Mouse (Mus musculus): ENCODE measurements around the gene Fmo1. TPM values are rescaled to one million over a fixed set of nuclear protein-coding genes. Genes with fewer than 3 reads are reported as not detected.
"Not testable (repeated sequence)": the region's sequence is repeated elsewhere in the genome, so short reads cannot be mapped to it uniquely, and the experiment has no call there.

Fmo1 gene
- polyA plus RNA-seq, 1 experiment: not detected

DNA sequence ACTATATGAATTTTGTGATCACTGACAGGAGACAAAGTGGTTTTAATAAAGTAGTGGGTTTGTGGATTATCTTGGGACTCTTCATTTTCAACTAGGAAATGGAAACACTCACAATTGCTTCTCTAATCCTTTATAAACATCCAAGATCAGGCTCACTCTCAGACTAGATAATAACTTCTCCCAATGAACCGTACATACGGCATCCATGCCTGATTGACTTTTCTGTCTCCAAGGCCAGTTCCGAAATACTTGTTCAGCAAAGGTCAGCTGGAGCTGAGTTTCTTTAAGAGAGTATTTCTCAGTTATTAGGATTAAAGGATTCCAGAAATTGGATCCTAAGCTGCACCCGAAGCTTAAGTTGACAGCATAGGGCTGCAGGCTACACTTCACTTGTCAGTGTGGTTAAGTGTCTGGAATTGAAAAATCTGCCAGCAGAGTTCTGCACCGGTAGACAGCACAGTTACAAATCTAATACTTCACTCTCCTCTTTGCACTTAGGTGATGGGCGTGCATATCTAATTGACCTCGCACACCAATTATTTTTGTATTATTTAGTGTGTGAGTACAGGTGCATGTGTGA is 82.7 kb downstream of the Fmo1 start:
- Histone ChIP-seq H3K4me3 (replicated peaks) (no peak overlapping the region), H3K4me1 (ENCODE audit: control insufficient read depth) (no peaks in the 10 kb centered on the region), H3K9me3 (ENCODE audit: control insufficient read depth, low read length) (no peaks in the 10 kb centered on the region), H3K27me3 (ENCODE audit: control insufficient read depth) (no peaks in the 10 kb centered on the region), H3K36me3 (ENCODE audit: control insufficient read depth) (no peaks in the 10 kb centered on the region)
- no peak for TF ChIP-seq TAL1 (IDR thresholded peaks at IDR 0.05; ENCODE audit: low read length)
- no peak for TF ChIP-seq GATA1 (IDR thresholded peaks at IDR 0.05; ENCODE audit: low read length)

DNA sequence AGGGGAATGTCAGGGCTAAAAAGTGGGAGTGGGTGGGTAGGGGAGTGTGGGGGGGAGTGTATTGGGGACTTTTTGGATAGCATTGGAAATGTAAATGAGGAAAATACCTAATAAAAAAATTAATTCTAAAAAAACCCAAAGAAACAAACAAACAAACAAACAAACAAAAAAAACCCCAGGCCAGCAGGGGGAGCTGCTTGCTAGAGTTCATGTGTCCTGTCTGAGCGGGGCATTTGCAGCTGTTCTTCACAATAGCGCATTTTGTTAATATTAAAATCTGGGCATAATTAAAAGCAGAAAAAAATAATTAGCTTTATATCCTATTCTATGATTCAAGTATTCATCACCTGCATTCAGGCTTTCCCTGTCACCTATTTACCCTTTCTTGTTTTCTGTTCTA is 85.4 kb downstream of the Fmo1 start:
- H3K36me3 ChIP-seq (ENCODE audit: control insufficient read depth); H3K4me3 ChIP-seq (replicated peaks); H3K27me3 ChIP-seq (ENCODE audit: control insufficient read depth); H3K9me3 ChIP-seq (ENCODE audit: control insufficient read depth, low read length); H3K4me1 ChIP-seq (ENCODE audit: control insufficient read depth): not testable (repeated sequence)

Other genes starting within 250 kb of the Fmo1 start
- gene Myoc, start 227.5 kb downstream of the Fmo1 start, polyA plus RNA-seq (2012): not detected in 2 replicates
- not detected in 2 replicates for gene Myocos, start 208.4 kb downstream of the Fmo1 start, polyA plus RNA-seq (2012)
- 0.41 and 0.66 TPM in 2 replicates for gene Prrc2c, start 126.1 kb downstream of the Fmo1 start, polyA plus RNA-seq (2012)
- not detected in 2 replicates for gene Fmo4, start 52.6 kb downstream of the Fmo1 start, polyA plus RNA-seq (2012)
- not detected in 2 replicates for gene Fmo2, start 32.1 kb upstream of the Fmo1 start, polyA plus RNA-seq (2012)
- gene Fmo6, start 70.9 kb upstream of the Fmo1 start, polyA plus RNA-seq (2012): not detected in 2 replicates
- gene Fmo3, start 117.9 kb upstream of the Fmo1 start, polyA plus RNA-seq (2012): not detected in 2 replicates
- gene Mroh9, start 219.1 kb upstream of the Fmo1 start, polyA plus RNA-seq (2012): 0.01 TPM in 1 of 2 replicates, not detected in the other

Data from erythroblast, embryonic 14.5 days (primary cell).